Mouse (Mus musculus) hindbrain, postnatal 0 days (tissue): ENCODE results near the gene H6pd. TPM values are rescaled to one million over a fixed set of nuclear protein-coding genes. Genes with fewer than 3 reads are reported as not detected.
A peak's percentile ranks its signal among the peaks of the same experiment; 100 is the strongest.

Experiments used
- ATAC-seq: fragments of 200-750 bp; cut with Nextera tagmentation; 2 replicates; pipeline ENCODE4 v1.8.0; 2017; ENCODE audit warnings: mild to moderate bottlenecking, moderate TSS enrichment, moderate library complexity
- DNase-seq: peaks from one replicate; pipeline ENCODE4 v3.0.0-alpha.2; 2015; ENCODE audit warnings: low spot score
- H3K27ac ChIP-seq: fragments of 300-500 bp; sonication (generic); 2 replicates; pipeline ENCODE4 v1.5.1; 2014; ENCODE audit warnings: mild to moderate bottlenecking
- H3K27me3 ChIP-seq: fragments of 300-500 bp; sonication (generic); 2 replicates; pipeline ENCODE4 v1.6.1; 2014; ENCODE audit warnings: low read length, mixed read lengths; ENCODE audit not compliant: insufficient read depth
- H3K36me3 ChIP-seq: fragments of 300-500 bp; sonication (generic); 2 replicates; pipeline ENCODE4 v1.6.1; 2014; ENCODE audit warnings: low read length, mixed read lengths; ENCODE audit not compliant: insufficient read depth
- H3K4me1 ChIP-seq: fragments of 300-500 bp; sonication (generic); 2 replicates; pipeline ENCODE4 v1.6.1; 2014; ENCODE audit warnings: antibody characterized with exemption, low read length, mixed read lengths; ENCODE audit not compliant: insufficient read depth
- H3K4me2 ChIP-seq: fragments of 300-500 bp; sonication (generic); 2 replicates; pipeline ENCODE4 v1.6.1; 2014; ENCODE audit warnings: low read depth, mild to moderate bottlenecking, low read length, moderate library complexity, mixed read lengths
- H3K4me3 ChIP-seq: fragments of 300-500 bp; sonication (generic); 2 replicates; pipeline ENCODE4 v1.5.1; 2014; ENCODE audit warnings: low read length
- H3K9ac ChIP-seq: fragments of 300-500 bp; sonication (generic); replicated peaks from 2 replicates; pipeline ENCODE4 v1.6.1; 2014; ENCODE audit warnings: mild to moderate bottlenecking, low read length, moderate library complexity, mixed read lengths
- H3K9me3 ChIP-seq: fragments of 300-500 bp; sonication (generic); 2 replicates; pipeline ENCODE4 v1.6.1; 2016; ENCODE audit warnings: low read length, mixed read lengths
- CTCF ChIP-seq: IDR thresholded peaks from 2 replicates; pipeline ENCODE4 v1.5.1; 2016; ENCODE audit warnings: antibody characterized with exemption, control low read depth, low read depth
- WGBS: fragments of 180-500 bp; shearing (Covaris S2); extraction: QIAGEN DNeasy Blood & Tissue Kit; methylation state at CpG from one replicate; pipeline ENCODE4 v1.1.7; 2014; 5-methylcytosine and 5-hydroxymethylcytosine counted together
- polyA plus RNA-seq: library from polyadenylated mRNA; unstranded; fragments of >200 nt; fragmentation: Nextera tagmentation; extraction: Ambion mirVana; gene quantifications from 2 replicates; pipeline ENCODE4 v1.2.1, GENCODE M21; 2015
- total RNA-seq: library from RNA; depleted of rRNA; stranded (reverse); fragments of >200 nt; gene quantifications from 2 replicates; pipeline ENCODE4 v1.2.3, GENCODE M21; 2014

The H6pd gene
- total and polyA plus RNA-seq, 2 experiments from 2014 or later = 3.0 to 16.9 TPM

DNA sequence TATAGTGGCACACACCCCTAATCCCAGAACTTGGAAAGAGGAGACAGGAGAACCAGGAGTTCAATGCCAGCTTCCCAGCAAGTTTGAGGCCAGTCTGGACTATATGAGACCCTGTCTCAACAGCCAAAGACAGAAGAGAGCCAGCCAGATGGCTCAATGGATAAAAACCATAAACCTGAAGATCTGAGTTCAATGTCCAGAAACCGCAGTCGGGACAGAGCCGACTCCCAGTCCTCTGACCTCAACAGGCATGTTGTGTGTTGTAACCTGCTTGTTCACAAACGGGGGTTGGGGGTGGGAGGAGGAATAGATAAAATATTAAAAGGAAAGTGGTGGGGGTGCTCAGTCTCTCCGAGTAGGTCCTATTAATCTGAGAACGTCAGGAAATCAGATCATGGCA lies 43.6 kb downstream of the H6pd start:
- Histone ChIP-seq H3K4me2 (no peak overlapping the region), H3K27me3 (no peaks in the 10 kb centered on the region), H3K9ac (no peak overlapping the region), H3K4me3 (no peak overlapping the region), H3K4me1 (no peaks in the 10 kb centered on the region), H3K9me3 (no peaks in the 10 kb centered on the region), H3K27ac (no peak overlapping the region), H3K36me3 (no peaks in the 10 kb centered on the region)
- no peak for TF ChIP-seq CTCF
- 78% methylated on average over 6 of the region's 6 CpGs for WGBS
- ATAC-seq (no peak), DNase-seq (no peak)

DNA sequence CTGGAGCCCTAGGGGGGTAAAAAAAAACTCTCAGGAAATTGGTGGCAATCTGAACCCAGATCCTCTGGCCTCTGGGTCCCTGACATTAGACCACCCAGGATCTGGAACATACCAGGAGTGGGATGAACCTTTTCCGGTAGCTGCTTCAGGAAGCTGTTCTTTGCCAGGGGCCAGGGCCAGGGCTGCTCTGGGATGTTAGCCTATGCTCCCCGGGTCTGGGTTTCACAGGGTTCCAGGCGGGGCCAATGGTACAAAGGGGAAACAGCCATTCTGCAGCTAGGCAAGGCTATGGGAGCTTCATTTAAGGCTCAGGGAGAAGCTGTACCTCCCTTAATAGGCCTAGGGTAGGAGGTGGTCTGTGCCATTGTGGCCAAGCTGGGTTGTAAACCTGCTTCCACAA lies 44.1 kb downstream of the H6pd start:
- 70% methylated on average over 3 of the region's 3 CpGs for WGBS
- Histone ChIP-seq H3K9me3 (no peaks in the 10 kb centered on the region), H3K4me2 (no peak overlapping the region), H3K27me3 (no peaks in the 10 kb centered on the region), H3K4me1 (no peaks in the 10 kb centered on the region), H3K27ac (no peak overlapping the region), H3K9ac (no peak overlapping the region), H3K4me3 (no peak overlapping the region), H3K36me3 (no peaks in the 10 kb centered on the region)
- ATAC-seq = no peak
- DNase-seq = no peak
- no peak for TF ChIP-seq CTCF

DNA sequence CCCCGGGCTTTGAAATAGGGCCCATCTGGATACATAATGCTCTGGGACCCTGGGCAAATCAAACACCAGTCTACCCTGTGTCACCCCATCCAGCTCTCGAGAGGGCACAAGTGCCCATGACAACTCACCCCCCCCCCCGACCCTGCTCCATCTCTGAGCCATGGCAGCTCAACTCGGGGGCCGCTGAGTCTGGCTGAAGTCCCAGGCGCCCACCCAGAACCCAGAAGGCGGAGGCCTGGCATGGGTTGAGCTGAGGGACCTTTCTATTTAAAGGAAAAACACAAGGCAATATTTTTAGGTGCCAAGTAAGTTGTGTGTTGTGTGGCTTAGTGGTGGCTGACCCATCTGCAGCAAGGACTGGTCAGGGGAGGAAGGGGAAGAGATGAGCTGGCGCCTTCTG lies 44.5 kb downstream of the H6pd start:
- no peak overlapping the region for H3K4me3 ChIP-seq
- no peaks in the 10 kb centered on the region for H3K36me3 ChIP-seq
- H3K27ac ChIP-seq = no peak overlapping the region
- H3K4me1 ChIP-seq = no peaks in the 10 kb centered on the region
- no peaks in the 10 kb centered on the region for H3K27me3 ChIP-seq
- 58% methylated on average over 8 of the region's 8 CpGs for WGBS
- no peak overlapping the region for H3K9ac ChIP-seq
- H3K4me2 ChIP-seq = no peak overlapping the region
- ATAC-seq = no peak
- no peak for TF ChIP-seq CTCF
- H3K9me3 ChIP-seq = no peaks in the 10 kb centered on the region
- DNase-seq = no peak

DNA sequence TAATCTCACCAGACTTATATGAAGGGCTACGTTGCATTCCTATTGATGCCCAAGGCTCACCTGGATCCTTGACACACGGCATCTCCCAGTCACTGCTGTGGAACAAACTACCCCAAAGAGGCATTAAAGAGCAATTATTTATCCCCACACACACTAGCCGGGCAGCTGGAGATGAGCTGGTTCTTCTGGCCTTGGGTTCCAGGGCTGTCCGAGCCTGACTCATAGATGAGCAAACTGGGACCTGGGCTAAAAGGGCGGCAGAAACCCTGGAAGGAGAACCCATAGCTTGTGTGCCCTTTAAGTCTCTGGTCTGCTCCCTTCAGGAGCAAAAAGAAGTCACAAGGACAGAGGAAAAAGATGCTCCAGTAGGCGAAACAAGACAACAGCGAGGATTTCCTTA lies 48.4 kb downstream of the H6pd start:
- no peak overlapping the region for H3K9ac ChIP-seq
- H3K4me2 ChIP-seq = no peak overlapping the region
- no peaks in the 10 kb centered on the region for H3K9me3 ChIP-seq
- no peak overlapping the region for H3K4me3 ChIP-seq
- H3K36me3 ChIP-seq = no peaks in the 10 kb centered on the region
- no peak for DNase-seq
- 88% methylated on average over 7 of the region's 7 CpGs for WGBS
- H3K27ac ChIP-seq = no peak overlapping the region
- no peaks in the 10 kb centered on the region for H3K4me1 ChIP-seq
- TF ChIP-seq CTCF = no peak
- ATAC-seq = no peak
- H3K27me3 ChIP-seq = peaks cover 6% of the 10 kb centered on the region; the same call in 1 of the 2 replicates

DNA sequence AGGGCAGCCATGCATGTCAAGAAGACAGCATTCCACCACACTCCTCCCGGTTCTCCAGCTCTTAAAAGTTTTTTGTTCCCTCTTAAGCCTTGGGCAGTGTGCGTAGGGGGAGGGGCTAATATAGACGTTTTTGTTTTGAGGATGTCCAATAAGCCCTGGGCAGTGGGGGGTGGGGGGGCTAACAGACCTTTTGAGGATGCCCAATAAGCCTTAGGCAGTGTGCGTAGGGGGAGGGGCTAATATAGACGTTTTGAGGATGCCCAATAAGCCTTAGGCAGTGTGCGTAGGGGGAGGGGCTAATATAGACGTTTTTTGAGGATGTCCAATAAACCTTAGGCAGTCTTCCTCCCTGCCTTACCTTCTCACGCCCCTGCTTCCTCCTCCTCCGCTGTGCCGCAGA lies 49.0 kb downstream of the H6pd start:
- Histone ChIP-seq H3K27ac (no peak overlapping the region), H3K9me3 (no peaks in the 10 kb centered on the region), H3K27me3 (peaks cover 6% of the 10 kb centered on the region; the same call in 1 of the 2 replicates), H3K9ac (no peak overlapping the region), H3K4me2 (no peak overlapping the region), H3K4me3 (no peak overlapping the region), H3K36me3 (no peaks in the 10 kb centered on the region), H3K4me1 (no peaks in the 10 kb centered on the region)
- 57% methylated on average over 10 of the region's 10 CpGs for WGBS
- ATAC-seq (no peak), DNase-seq (no peak)
- TF ChIP-seq CTCF = no peak

DNA sequence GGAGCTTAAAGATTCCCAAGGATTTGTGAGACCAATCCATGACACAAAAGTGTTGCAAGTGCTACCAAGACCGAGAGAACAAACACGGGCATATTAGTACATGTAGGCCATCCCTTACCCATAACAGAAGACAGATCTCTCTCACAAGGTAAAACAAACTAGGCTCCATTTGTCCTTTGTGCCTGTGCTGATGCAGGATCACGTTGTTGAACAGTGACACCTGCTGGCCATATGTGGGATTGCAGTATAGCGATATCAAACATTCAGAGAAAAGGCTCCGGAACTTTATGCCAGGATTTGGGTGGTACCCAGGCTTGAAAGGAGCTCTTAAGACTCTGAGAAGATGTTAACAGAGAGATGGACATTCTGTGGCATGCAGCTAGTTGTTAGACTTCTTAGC lies 50.3 kb downstream of the H6pd start:
- Histone ChIP-seq H3K27me3 (peaks cover 6% of the 10 kb centered on the region; the same call in 1 of the 2 replicates), H3K4me1 (no peaks in the 10 kb centered on the region), H3K4me3 (no peak overlapping the region), H3K36me3 (no peaks in the 10 kb centered on the region), H3K27ac (no peak overlapping the region), H3K9ac (no peak overlapping the region), H3K4me2 (no peak overlapping the region), H3K9me3 (no peaks in the 10 kb centered on the region)
- no peak for ATAC-seq
- peak; percentile 98 for TF ChIP-seq CTCF
- 4% methylated on average over 5 of the region's 5 CpGs for WGBS
- peak; percentile 90 for DNase-seq

DNA sequence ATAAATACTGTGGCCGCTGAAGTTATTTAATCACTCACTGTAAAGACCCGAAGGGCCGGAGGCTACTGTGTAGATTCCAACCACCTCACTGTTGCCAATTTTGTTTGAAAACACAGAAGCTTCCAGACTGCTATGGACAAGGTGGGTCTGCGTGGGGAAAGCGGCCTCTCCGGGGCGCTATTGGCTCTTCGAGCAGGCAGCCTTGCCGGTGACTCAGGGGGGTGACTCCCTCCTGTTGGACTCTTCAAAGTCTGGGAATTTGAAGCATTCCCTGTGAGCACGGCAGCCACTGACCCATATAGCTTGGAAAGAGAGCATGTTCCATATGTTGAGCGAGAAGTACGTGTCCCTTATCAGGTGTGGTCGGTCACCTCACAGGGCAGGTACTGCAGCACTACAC lies 52.8 kb downstream of the H6pd start:
- no peak for ATAC-seq
- H3K9ac ChIP-seq = no peak overlapping the region
- H3K9me3 ChIP-seq = no peaks in the 10 kb centered on the region
- H3K27me3 ChIP-seq = peaks cover 6% of the 10 kb centered on the region; the same call in 1 of the 2 replicates
- H3K27ac ChIP-seq = no peak overlapping the region
- no peak for TF ChIP-seq CTCF
- WGBS = 55% methylated on average over 13 of the region's 13 CpGs
- peaks cover 15% of the 10 kb centered on the region; the same call in 1 of the 2 replicates for H3K4me1 ChIP-seq
- H3K4me2 ChIP-seq = no peak overlapping the region
- H3K4me3 ChIP-seq = no peak overlapping the region
- no peaks in the 10 kb centered on the region for H3K36me3 ChIP-seq
- DNase-seq = no peak
